Mouse (Mus musculus) lung, postnatal 0 days (tissue): ENCODE measurements at regions not wholly inside any gene's neighbourhood (a gene's known extent, or its start where the extent isn't known, plus 50 kb on each side); places are given as distances from the start of the nearest gene placed in this dataset.

Source experiments
- CTCF ChIP-seq: IDR thresholded peaks from 2 replicates; pipeline ENCODE4 v1.5.1; 2016; ENCODE audit warnings: antibody characterized with exemption, mild to moderate bottlenecking
- EP300 ChIP-seq: IDR thresholded peaks from 2 replicates; pipeline ENCODE4 v1.6.1; 2016; ENCODE audit warnings: antibody characterized with exemption, mild to moderate bottlenecking, control low read depth

GRCm38 (mm10) chr10:26637459-26637858 is 115.8 kb upstream of the Arhgap18 start:
- no peak for TF ChIP-seq EP300
- no peak for TF ChIP-seq CTCF
